Mouse (Mus musculus): Measurements from ENCODE around the gene Cep97.
"Not testable (repeated sequence)": the region's sequence is repeated elsewhere in the genome, so short reads cannot be mapped to it uniquely, and the experiment has no call there.

The Cep97 gene

GRCm38 (mm10) chr16:55934453-55935037 is at the start of gene Cep97:
Gene Cep97, minus strand, starts transcription at chr16:55934855.
- DNase-seq (ENCODE audit: low read depth, low spot score) = peak; percentile 97

DNA sequence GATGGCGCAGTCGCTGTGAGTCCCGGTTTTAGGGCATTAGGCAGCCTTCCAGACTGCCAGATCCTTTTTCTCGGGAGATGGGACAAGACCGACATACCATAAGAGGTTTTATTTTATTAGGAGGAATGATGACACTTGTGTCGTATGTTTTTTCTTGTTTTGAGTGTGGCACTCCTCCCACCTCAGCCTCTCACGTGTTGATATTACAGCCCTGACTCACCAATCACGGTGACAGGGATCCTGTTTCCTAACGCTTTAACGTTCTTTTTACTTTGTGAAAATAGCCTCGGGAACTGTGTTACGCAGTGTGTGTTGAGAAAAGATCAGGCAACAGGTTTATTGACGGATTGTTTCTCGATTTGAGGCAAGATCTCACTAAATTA is 40.2 kb upstream of the Cep97 start:
- no peak for DNase-seq (ENCODE audit: low read depth, low spot score)

- peak; percentile 80 for DNase-seq (ENCODE audit: low read depth, low spot score)
Observed at GRCm38 (mm10) chr16:55974256-55974902, 39.7 kb upstream of the Cep97 start.

GRCm38 (mm10) chr16:55973431-55974255 is 39.0 kb upstream of the Cep97 start, which contains the start of gene Zbtb11:
Gene Zbtb11, plus strand, starts transcription at chr16:55973883.
- DNase-seq (ENCODE audit: low read depth, low spot score) = peak; percentile 99

- no peak for DNase-seq (ENCODE audit: low read depth, low spot score)
Observed at GRCm38 (mm10) chr16:55972626-55973201, 38.1 kb upstream of the Cep97 start.

DNA sequence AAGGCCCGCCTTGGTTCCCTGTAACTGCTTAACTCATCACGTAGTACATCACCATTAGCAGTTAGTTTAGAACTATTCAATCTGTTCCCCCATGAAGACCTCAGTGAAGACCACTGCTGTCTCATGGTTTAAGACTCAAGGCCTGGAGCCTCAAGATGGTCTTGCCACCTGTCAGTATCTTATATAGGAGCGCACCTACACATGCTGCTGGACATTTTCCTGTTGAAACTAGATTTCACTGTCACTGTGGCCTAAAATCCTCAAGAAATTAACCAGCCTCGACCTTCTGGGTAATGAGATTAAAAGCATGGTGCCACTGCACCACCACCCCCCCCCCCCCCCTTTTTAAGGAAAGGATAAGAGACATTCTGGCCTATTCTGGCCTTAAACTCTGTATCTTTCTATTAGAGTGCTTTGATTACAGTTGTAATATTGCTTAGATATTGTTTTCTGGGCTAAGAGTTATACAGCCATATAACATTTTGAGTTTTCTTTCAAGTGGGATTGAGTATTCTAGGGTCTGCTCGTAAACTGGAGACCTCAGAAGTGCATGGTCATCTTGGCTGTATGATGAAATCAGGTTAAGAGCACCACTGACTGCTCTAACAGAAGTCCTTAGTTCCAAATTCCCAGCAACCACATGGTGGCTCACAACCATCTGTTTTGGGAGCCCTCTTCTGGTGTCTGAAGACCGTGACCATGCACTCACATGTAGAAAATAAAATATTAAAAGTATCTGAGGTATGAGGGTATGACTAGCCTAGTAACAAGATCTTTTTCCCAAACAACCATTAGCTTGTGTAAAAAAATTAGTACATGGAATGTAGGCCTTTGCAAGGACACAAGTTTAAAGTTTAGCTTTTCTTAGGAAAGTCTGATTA is 37.3 kb upstream of the Cep97 start:
- DNase-seq (ENCODE audit: low read depth, low spot score) = peak; percentile 30

GRCm38 (mm10) chr16:55970416-55970815 is 35.8 kb upstream of the Cep97 start:
- no peak for DNase-seq (ENCODE audit: low read depth, low spot score)

GRCm38 (mm10) chr16:55969147-55969546 is 34.5 kb upstream of the Cep97 start:
- peak; percentile 78 for DNase-seq (ENCODE audit: low read depth, low spot score)

DNA sequence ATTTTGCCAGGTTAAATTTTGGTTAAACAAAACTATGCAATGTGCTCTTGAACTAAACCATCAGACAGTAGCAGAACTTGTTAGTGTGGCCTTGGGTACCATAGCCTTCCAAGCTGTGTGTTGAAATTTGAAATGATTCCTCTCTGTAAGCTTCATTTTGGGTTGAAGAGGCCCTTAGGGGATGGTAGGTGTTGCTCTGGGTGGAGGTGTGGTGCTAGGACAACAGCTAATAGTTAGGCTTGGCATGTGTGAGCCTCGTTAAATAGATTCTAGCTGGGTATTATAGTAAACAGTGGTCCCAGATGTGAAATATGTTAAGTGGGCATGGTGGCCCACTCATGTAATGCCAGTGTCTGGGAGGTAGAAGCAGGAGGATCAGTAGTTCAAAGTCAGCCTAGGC is 32.6 kb upstream of the Cep97 start:
- DNase-seq (ENCODE audit: low read depth, low spot score) = no peak

DNA sequence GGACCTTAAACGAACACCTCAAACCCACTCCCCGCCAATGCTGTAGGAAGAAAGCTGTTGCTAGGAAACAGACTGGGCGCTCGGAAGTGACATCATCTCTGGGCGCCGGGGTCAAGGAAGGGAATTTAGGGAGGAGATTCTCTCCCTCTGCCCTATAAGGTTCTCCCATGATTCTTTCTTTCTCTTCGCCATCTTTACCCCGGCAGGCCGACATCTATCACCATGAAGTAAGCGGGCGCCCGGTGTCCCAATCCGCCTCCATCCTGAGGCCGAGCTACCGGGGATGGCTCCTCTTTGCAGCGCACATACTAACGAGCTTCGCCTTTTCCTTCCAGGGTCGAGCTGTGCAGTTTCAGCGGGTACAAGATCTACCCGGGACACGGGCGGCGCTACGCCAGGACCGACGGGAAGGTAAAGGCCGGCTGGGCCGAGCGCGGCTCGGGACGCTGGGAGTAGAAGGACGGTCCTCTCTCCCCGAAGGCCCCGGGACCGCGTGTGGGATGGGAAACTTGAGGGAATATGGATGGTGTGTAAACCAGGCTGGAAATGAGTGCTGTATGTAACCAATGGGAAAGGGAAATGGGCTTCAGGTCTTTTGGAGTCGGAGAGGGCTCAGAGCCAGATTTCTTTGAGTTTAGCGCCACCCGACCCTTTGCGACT is 31.7 kb upstream of the Cep97 start, which contains the start of gene Rpl24:
TSS of gene Rpl24 (plus strand) at position 64 of the 660 bp plus-strand sequence.
- peak; percentile 95 for DNase-seq (ENCODE audit: low read depth, low spot score)

GRCm38 (mm10) chr16:55964126-55964949 is 29.7 kb upstream of the Cep97 start:
- DNase-seq (ENCODE audit: low read depth, low spot score) = peak; percentile 69

- not testable (repeated sequence) for DNase-seq (ENCODE audit: low read depth, low spot score)
Observed at GRCm38 (mm10) chr16:55963068-55963467, 28.4 kb upstream of the Cep97 start.

GRCm38 (mm10) chr16:55954196-55954595 is 19.5 kb upstream of the Cep97 start:
- DNase-seq (ENCODE audit: low read depth, low spot score) = not testable (repeated sequence)

DNA sequence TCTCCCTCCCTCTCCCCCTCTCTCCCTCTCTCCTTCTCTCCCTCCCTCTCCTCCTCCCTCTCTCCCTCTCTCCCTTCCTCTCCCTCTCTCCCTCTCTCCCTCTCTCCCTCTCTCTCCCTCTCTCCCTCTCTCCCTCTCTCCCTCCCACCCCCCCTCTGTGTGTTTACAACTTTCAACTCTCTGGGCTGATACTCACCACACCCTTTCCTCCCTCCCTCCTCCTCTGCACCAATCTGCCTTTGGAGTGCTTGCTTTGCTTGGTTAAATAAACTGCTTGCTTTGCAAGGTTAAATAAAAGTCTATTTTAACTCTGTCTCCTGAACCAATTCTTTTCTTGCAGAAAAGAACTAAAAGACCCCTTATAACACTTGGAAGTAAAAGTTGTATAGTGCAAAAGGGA is 18.1 kb upstream of the Cep97 start:
- DNase-seq (ENCODE audit: low read depth, low spot score) = no peak

DNA sequence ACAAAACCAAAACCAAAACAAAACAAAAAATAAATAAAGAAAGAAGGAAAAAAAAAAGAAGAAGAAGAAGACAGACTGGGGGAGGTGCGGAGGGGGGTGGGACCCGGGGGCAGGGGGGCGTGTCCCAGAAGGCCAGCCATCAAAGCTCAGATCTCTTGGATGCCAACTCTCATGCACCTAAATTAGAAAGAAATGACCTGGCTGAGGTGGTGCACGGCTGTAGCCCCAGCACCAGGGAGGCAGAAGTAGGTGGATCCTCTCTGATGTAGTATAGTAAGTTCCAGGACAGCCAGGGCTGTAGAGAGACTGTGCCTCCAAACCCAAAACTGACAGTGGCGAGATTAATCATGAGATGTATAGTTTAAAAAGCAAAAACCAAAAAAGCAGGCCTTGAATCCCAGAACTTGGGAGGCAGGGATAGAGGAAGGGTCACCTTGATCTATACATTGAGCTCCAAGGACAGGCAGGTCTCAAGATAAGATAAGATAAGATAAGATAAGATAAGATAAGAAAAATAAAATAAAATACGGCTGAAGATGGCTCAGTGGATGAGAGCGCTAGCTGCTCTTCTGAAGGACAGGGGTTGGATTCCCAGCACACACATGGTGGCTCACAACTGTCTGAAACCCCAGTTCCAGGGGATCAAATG is 17.1 kb upstream of the Cep97 start:
- DNase-seq (ENCODE audit: low read depth, low spot score) = peak; percentile 27

DNA sequence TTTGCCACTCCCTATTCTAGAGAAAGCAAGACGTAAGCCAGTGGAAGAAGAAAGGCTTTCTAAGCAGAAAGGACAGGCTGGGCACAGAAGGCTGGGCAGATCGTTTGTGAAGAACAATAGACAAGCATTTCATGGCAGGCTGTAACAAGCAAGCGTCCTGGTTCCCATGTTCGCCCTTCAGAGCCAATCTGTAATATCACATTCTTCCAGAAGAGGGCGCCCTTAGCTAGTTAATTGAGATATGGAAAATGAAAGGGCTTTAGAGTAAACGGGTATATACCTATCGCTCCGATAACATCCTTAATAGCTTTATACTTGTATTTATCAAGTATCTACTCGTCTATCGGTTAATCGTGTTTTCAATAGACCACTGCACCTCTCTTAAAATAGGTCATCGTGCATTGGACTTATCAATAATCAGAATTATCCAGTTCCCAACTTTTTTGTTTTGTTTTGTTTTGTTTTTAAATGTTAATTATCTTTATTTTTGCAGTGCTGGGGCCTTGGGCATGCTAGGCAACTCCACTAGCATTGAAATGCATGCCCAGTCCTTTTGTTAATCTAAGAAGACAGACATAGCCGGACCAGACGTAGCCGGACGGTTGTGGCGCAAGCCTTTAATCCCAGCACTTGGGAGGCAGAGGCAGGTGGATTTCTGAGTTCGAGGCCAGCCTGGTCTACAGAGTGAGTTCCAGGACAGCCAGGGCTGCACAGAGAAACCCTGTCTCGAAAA is 16.5 kb upstream of the Cep97 start:
- peak; percentile 90 for DNase-seq (ENCODE audit: low read depth, low spot score)

DNA sequence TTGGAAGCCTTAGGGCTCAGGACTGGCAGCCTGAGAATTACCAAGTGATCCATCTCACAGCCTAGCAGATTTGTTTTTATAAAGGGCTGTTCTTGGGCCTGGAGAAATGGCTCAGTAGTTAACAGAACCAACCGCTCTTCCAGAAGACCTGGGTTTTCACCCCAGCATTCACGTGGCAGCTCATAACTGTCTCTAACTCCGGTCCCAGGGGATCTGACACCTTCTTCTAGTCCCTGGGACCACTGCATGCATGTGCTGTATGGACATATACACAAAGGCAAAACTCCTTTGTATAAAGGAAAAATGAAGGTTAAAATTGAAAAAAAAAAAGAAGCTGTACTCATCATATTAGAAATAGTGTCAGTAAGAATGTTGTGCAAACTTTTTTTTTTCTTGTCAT is 15.8 kb upstream of the Cep97 start:
- no peak for DNase-seq (ENCODE audit: low read depth, low spot score)

GRCm38 (mm10) chr16:55948963-55949362 is 14.3 kb upstream of the Cep97 start:
- no peak for DNase-seq (ENCODE audit: low read depth, low spot score)
